Mouse (Mus musculus): Measurements from ENCODE around the gene Cyb5b.

- no peak for TF ChIP-seq GATA1 (IDR thresholded peaks at IDR 0.05; ENCODE audit: low read length)
- TF ChIP-seq TAL1 (IDR thresholded peaks at IDR 0.05; ENCODE audit: low read length), result no peak
Observed at GRCm38 (mm10) chr8:107143501-107143900, 6.9 kb upstream of the Cyb5b start.

All from erythroblast, embryonic 14.5 days (primary cell).